Mouse (Mus musculus): ENCODE results near the gene Mfsd14a.
"Not testable (repeated sequence)": the region's sequence is repeated elsewhere in the genome, so short reads cannot be mapped to it uniquely, and the experiment has no call there.

Gene Mfsd14a

GRCm38 (mm10) chr3:116662463-116662863 is at the start of gene Mfsd14a:
Mfsd14a (minus strand) TSS chr3:116662677.
- DNase-seq (ENCODE audit: low read depth, low spot score): peak; percentile 94

GRCm38 (mm10) chr3:116711624-116712435 is 49.4 kb upstream of the Mfsd14a start:
- DNase-seq (ENCODE audit: low read depth, low spot score): peak; percentile 57

GRCm38 (mm10) chr3:116710941-116711340 is 48.5 kb upstream of the Mfsd14a start:
- DNase-seq (ENCODE audit: low read depth, low spot score): no peak

- DNase-seq (ENCODE audit: low read depth, low spot score): no peak
Observed at GRCm38 (mm10) chr3:116705637-116706204, 43.2 kb upstream of the Mfsd14a start.

GRCm38 (mm10) chr3:116703835-116704234 is 41.4 kb upstream of the Mfsd14a start:
- no peak for DNase-seq (ENCODE audit: low read depth, low spot score)

GRCm38 (mm10) chr3:116702647-116703272 is 40.3 kb upstream of the Mfsd14a start:
- DNase-seq (ENCODE audit: low read depth, low spot score): no peak

DNA sequence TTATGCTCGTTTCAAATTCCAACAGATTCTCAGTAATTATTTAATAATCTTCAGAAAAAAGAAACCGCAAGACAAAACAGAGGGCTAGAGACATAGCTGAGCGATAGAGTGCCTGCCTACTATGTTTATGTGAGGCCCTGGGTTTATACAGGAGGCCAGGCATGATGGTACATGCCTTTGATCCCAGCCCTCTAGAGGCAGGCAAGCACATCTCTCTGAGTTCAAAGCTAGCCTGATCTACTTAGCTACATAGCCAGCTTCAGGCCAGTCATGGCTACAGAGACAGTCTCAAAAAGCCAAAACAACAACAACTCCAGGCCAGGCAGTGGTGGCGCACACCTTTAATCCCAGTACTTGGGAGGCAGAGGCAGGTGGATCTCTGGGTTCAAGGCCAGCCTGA is 39.1 kb upstream of the Mfsd14a start:
- no peak for DNase-seq (ENCODE audit: low read depth, low spot score)

DNA sequence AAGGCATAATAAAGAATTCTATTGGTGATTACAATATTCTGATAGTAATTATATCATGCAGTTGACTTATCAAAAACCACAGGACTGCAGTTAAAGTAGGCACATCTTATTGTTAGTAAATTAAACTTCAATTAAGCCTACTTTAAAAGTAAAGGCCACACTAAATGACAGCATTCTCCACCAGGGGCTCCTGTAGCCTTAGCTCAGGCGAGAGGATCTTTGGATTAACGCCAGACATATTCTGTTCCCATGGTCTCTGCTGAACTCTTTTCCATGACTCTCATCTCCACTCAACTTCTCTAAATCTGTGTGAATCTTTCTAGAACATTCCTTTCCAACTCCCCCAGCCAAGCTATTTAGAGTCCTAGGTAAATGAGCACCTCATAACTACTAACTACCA is 36.3 kb upstream of the Mfsd14a start:
- DNase-seq (ENCODE audit: low read depth, low spot score): no peak

GRCm38 (mm10) chr3:116695666-116695985 is 33.1 kb upstream of the Mfsd14a start:
- no peak for DNase-seq (ENCODE audit: low read depth, low spot score)

DNA sequence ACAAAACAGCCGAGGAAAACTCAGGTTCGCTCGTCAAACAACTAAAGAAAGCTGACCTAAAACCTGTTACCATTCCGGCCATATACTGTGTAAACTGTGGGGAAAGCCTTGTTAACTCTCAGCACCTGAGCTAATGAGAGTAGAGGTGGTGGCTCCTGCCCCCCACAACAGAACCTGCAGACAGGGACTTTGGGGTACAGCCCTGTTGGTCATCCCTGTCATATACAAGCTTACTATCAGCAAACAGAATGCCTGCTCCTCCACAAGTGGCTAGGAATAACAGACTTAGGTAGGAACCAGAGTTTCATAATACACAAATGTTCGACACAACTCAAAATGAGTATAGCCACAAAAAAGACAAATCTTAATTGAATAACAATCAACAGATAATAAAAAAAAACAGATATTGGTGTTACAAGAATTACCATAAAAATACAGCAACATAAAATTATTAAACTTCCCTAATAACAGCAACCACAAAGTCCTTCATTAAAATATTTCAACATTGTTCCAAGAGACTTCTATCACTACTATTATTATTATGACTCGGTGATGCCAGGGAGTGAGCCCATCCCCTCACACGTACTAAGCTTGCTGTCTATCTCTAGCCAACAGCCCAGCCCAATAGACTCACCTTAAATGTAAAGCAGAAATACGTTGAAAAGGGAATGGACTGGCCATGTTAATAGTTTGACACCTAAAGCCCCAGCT is 32.6 kb upstream of the Mfsd14a start:
- DNase-seq (ENCODE audit: low read depth, low spot score): peak; percentile 48

- DNase-seq (ENCODE audit: low read depth, low spot score): peak; percentile 83
Observed at GRCm38 (mm10) chr3:116694312-116694711, 31.8 kb upstream of the Mfsd14a start.

GRCm38 (mm10) chr3:116681160-116681559 is 18.7 kb upstream of the Mfsd14a start, which contains the start of gene Gm43191:
Gm43191 (minus strand) TSS chr3:116681260.
- DNase-seq (ENCODE audit: low read depth, low spot score): no peak

DNA sequence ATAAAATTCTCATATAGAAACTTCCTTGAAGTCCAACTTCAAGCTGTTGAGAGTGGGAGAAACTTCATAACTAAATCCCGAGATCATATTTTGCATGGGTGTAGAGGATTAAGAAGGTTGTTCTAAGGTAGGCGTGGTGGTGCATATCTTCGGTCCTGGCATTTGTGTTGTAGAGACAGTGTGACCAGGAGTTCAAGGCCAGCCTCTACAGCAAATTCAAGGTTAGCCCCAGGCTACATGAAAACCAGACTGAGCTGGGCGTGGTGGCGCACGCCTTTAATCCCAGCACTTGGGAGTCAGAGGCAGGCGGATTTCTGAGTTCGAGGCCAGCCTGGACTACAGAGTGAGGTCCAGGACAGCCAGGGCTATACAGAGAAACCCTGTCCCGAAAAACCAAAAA is 1.8 kb upstream of the Mfsd14a start:
- not testable (repeated sequence) for DNase-seq (ENCODE audit: low read depth, low spot score)

GRCm38 (mm10) chr3:116661870-116662414 is 535 bp downstream of the Mfsd14a start:
- no peak for DNase-seq (ENCODE audit: low read depth, low spot score)

- DNase-seq (ENCODE audit: low read depth, low spot score): peak; percentile 11
Observed at GRCm38 (mm10) chr3:116661288-116661869, 1.1 kb downstream of the Mfsd14a start.

DNA sequence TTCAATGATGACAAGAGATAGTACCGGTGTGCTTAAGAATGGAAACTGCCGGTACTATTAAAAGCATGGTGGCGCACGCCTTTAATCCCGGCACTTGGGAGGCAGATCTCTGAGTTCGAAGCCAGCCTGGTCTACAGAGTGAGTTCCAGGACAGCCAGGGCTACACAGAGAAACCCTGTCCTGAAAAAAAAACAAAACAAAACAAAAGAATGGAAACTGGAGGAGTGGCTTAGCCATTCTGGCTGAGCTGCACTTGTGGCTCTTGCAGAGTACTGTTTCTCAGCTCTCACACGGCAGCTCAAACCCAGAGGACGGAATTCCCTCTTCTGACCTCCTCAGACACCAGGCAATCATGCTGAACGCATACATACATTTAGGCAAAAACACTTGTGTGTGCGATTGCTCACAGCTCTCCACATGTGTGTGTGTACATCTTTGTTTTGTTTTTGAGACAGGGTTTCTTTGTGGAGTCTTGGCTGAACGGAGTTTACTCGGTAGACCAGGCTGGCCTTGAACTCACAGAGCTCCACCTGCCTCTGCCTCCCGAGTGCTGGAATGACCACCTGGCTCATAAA is 2.5 kb downstream of the Mfsd14a start:
- DNase-seq (ENCODE audit: low read depth, low spot score): no peak

DNA sequence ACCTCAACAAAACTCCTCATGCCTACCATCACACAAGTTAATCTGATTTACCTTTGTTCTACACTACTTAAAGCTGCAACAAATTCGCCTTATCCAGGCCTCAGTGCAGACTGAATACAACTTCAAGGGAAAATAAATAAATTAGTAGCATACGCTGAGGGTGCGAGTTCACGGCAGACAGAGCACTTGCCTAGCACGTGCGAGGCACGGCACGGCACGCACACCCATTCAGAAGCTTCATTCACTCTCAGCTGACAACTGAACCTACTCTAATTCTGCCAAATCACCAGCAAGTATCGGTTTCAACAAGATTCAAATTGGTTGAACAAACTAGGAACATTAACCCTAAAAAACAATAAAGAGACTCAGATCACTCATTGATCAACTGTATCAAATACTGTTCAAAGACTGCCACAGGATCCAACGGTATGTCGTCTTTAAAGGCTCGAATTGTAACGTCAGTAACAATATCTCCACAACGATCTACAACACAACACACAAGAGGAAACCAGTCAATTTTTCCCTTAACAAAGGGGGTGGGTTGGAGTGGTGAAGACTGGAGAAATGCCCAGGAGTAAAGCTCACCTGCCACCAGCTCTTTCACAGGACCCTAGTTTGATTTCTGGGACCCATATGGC is 3.4 kb downstream of the Mfsd14a start:
- DNase-seq (ENCODE audit: low read depth, low spot score): no peak

GRCm38 (mm10) chr3:116656184-116656965 is 6.1 kb downstream of the Mfsd14a start:
- no peak for DNase-seq (ENCODE audit: low read depth, low spot score)

DNA sequence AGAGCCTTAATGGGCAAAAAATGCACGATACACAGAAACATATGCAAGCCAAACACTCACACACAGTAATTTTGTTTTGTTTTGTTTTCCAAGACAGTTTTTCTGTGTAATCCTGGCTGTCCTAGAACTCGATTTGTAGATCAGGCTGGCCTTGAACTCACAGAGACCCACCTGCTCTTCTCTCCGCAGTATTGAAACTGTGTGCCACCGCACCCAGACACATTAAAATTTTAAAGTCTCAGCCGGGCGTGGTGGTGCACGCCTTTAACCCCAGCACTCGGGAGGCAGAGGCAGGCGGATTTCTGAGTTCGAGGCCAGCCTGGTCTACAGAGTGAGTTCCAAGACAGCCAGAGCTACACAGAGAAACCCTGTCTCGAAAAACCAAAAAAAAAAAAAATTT is 8.4 kb downstream of the Mfsd14a start:
- DNase-seq (ENCODE audit: low read depth, low spot score): not testable (repeated sequence)
